In the genomic region with DNA sequence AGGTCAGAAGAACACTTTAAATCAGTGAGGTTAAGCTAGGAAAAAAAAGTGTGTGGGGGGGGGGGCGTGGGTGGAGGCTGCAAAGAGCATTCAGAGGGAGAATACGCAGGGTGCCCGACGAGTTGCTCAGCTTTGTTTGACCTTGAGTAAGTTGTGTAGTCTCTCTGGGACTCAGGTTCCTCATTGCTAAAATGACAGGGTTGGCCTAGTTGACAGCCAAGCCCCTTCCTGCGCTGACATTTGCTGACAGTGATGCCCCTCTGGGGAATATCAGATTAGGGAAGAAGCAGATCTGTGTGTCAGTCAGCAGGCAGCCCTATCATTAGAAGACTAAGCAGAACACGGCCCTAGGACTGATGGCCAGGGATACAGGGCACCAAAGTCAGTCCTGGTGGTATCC, we compare ENCODE assay signal across 20 mouse cellular contexts.
A peak's percentile ranks its signal among the peaks of the same experiment; 100 is the strongest.
DNase-seq lines count a peak whose midpoint lies in the region; TF ChIP-seq lines count a peak whose summit lies in the region.
"Had no signal": no experiment of that assay in that cellular context is flagged by ENCODE, and none has a peak within 500 bp of the region (broad histone marks: within the 10 kb centered on the region; RNA-seq: fewer than 3 reads in every experiment).

No protein-coding gene starts in this region.

- H3K4me3 ChIP-seq in gastrocnemius, adult 2 months = no peak overlapping the region
- no peak overlapping the region for H3K4me3 ChIP-seq in spleen, adult 2 months (ENCODE audit: extremely low read depth, insufficient read depth, insufficient read length)
- H3K4me3 ChIP-seq in limb, embryonic 10.5 days = no peak overlapping the region
- H3K4me3 ChIP-seq: embryonic facial prominence, embryonic 12.5 days; heart, embryonic 13.5 days; hindbrain, embryonic 12.5 days; neural tube, embryonic 13.5 days had no signal

- H3K4me1 ChIP-seq in spleen, adult 2 months (ENCODE audit: control insufficient read depth, insufficient read depth, insufficient read length) = no peaks in the 10 kb centered on the region; the same call in 1 of the 2 replicates
- H3K4me1 ChIP-seq in limb, embryonic 10.5 days = peaks cover 26% of the 10 kb centered on the region

- H3K9me3 ChIP-seq in limb, embryonic 10.5 days (replicated peaks) = no peaks in the 10 kb centered on the region
- H3K9me3 ChIP-seq: embryonic facial prominence, embryonic 12.5 days; heart, embryonic 13.5 days; hindbrain, embryonic 12.5 days; neural tube, embryonic 13.5 days had no signal

- H3K27me3 ChIP-seq in spleen, adult 2 months (ENCODE audit: control insufficient read depth, insufficient read depth, low read length) = no peaks in the 10 kb centered on the region
- H3K27me3 ChIP-seq in limb, embryonic 10.5 days (ENCODE audit: low read depth, poor library complexity, severe bottlenecking) = no peaks in the 10 kb centered on the region
- H3K27me3 ChIP-seq: embryonic facial prominence, embryonic 12.5 days; heart, embryonic 13.5 days; hindbrain, embryonic 12.5 days; neural tube, embryonic 13.5 days had no signal

- peak overlapping the region; percentile 87 for H3K27ac ChIP-seq in gastrocnemius, adult 2 months
- H3K27ac ChIP-seq in spleen, adult 2 months (ENCODE audit: insufficient read depth, low read length) = no peak overlapping the region
- H3K27ac ChIP-seq in limb, embryonic 10.5 days = 0 out of 2 replicates have a peak overlapping the region, but pooled peaks have one; percentile 11
- H3K27ac ChIP-seq: hindbrain, embryonic 12.5 days; neural tube, embryonic 13.5 days had no signal

- intact Hi-C loops in gastrocnemius, adult 2 months (cut with DNase I) = no loop called here

- no peak for TF ChIP-seq CTCF in gastrocnemius, adult 2 months (IDR thresholded peaks at IDR 0.05)
- TF ChIP-seq CTCF in spleen, adult 2 months (IDR thresholded peaks at IDR 0.05; ENCODE audit: extremely low read depth, insufficient read depth, insufficient read length, insufficient replicate concordance) = no peak

- TF ChIP-seq POLR2A in spleen, adult 2 months (IDR thresholded peaks at IDR 0.05; ENCODE audit: low read depth, low read length) = no peak

- 32% methylated on average over 6 of the region's 6 CpGs for WGBS in spleen, adult 2 months
- WGBS in limb, embryonic 10.5 days = 71% methylated on average over 6 of the region's 6 CpGs

- DNase-seq in gastrocnemius, adult 2 months = no peak
- DNase-seq in gastrocnemius, postnatal 4 days (ENCODE audit: low spot score in 2 of 2) = no peak
- DNase-seq in spleen, adult 2 months (ENCODE audit: low read depth in 1 of 2, low spot score in 2 of 2) = peak; percentile 62 to 76
- no peak for DNase-seq in spleen, adult 12 weeks (ENCODE audit: low spot score)
- no peak for DNase-seq in limb, embryonic 10.5 days (ENCODE audit: low spot score)
- no peak for DNase-seq in adrenal gland, adult 8-10 months
- DNase-seq in gastrocnemius, postnatal 25 days = no peak
- DNase-seq in embryo, embryonic 9.5 days (ENCODE audit: extremely low spot score) = no peak
- DNase-seq: adrenal gland, postnatal 10 days; cerebellum, adult 11-12 months; cerebellum, postnatal 36 days; gastrocnemius, postnatal 10 days; left cerebral cortex, postnatal 4 days; lung, postnatal 14 days; right cerebral cortex, postnatal 25 days; thymus, postnatal 4 days had no signal

- H3K36me3 ChIP-seq in spleen, adult 2 months (ENCODE audit: control insufficient read depth, insufficient read depth, low read length) = no peaks in the 10 kb centered on the region
- H3K36me3 ChIP-seq in limb, embryonic 10.5 days = no peaks in the 10 kb centered on the region
- H3K36me3 ChIP-seq: embryonic facial prominence, embryonic 12.5 days; heart, embryonic 13.5 days; hindbrain, embryonic 12.5 days; neural tube, embryonic 13.5 days had no signal

Comparison
In these comparisons a context has a peak if more than half of its experiments do, and no peak if none do; other contexts are left out.
1. DNase-seq: peak in spleen, adult 2 months (2 of 2); none in gastrocnemius, adult 2 months (single experiment), gastrocnemius, postnatal 4 days (0 of 2), spleen, adult 12 weeks (single experiment), limb, embryonic 10.5 days (single experiment), adrenal gland, adult 8-10 months (single experiment), gastrocnemius, postnatal 25 days (single experiment) and embryo, embryonic 9.5 days (single experiment).